Mouse (Mus musculus) T-helper 2 cell (primary cell): ENCODE results near the gene Gm436.

ENCODE experiments used
- in situ Hi-C: fragments of 300-600 bp; cut with MboI, MseI; formaldehyde crosslinking; loops from one replicate; pipeline ENCODE4 v1.15.1; 2025; ENCODE audit warnings: high pct_unique_total_duplicates

Gene Gm436

GRCm38 (mm10) chr4:144686268-144686667 is at the start of gene Gm436:
TSS of gene Gm436 (minus strand) at chr4:144686368.
- in situ Hi-C loops = no loop called here

- in situ Hi-C loops = no loop called here
These were observed 35.1 kb upstream of the Gm436 start, which contains the start of gene Gm13178 for GRCm38 (mm10) chr4:144721304-144721703. TSS of gene Gm13178 (minus strand) at chr4:144721404.

- in situ Hi-C loops = no loop called here
These were observed 33.5 kb upstream of the Gm436 start for GRCm38 (mm10) chr4:144719691-144720090.

GRCm38 (mm10) chr4:144718288-144718687 is 32.1 kb upstream of the Gm436 start:
- in situ Hi-C loops = no loop called here

- in situ Hi-C loops = no loop called here
These were observed 47.9 kb downstream of the Gm436 start for GRCm38 (mm10) chr4:144638263-144638662.
